Mouse (Mus musculus): ENCODE measurements around the gene E030030I06Rik.
"Not testable (repeated sequence)": the region's sequence is repeated elsewhere in the genome, so short reads cannot be mapped to it uniquely, and the experiment has no call there.

- TF ChIP-seq POLR2A (IDR thresholded peaks at IDR 0.05; ENCODE audit: borderline replicate concordance, low read depth, low read length); CTCF (IDR thresholded peaks at IDR 0.05; ENCODE audit: low read depth, low read length): not testable (repeated sequence)
These were observed 24.5 kb upstream of the E030030I06Rik start for GRCm38 (mm10) chr10:22173335-22174189.
